Mouse (Mus musculus) neural tube, embryonic 11.5 days (tissue): ENCODE data around the gene Jmy. TPM values are rescaled to one million over a fixed set of nuclear protein-coding genes. Genes with fewer than 3 reads are reported as not detected.

Source experiments
- polyA plus RNA-seq: library from polyadenylated mRNA; unstranded; fragments of >200 nt; fragmentation: Nextera tagmentation; extraction: Ambion mirVana; gene quantifications from 2 replicates; pipeline ENCODE4 v1.2.1, GENCODE M21; 2014

Jmy gene
- polyA plus RNA-seq, 1 experiment from 2014 or later = 3.6 TPM

Other genes starting within 250 kb of the Jmy start
- 14.0 and 16.4 TPM in 2 replicates for gene Homer1, start 200.2 kb downstream of the Jmy start, polyA plus RNA-seq
- gene Bhmt, start 138.2 kb upstream of the Jmy start, polyA plus RNA-seq = not detected in 2 replicates
- not detected in 2 replicates for gene Bhmt2, start 174.5 kb upstream of the Jmy start, polyA plus RNA-seq
- gene Dmgdh, start 174.6 kb upstream of the Jmy start, polyA plus RNA-seq = 0.26 TPM in 1 of 2 replicates, not detected in the other